Mouse (Mus musculus): Measurements from ENCODE around the gene Ccdc30. TPM values are rescaled to one million over a fixed set of nuclear protein-coding genes. Genes with fewer than 3 reads are reported as not detected.
"Not testable (repeated sequence)": the region's sequence is repeated elsewhere in the genome, so short reads cannot be mapped to it uniquely, and the experiment has no call there.

Ccdc30 gene
- total RNA-seq, 2 experiments from 2014 or later = 0.44 to 0.61 TPM

GRCm38 (mm10) chr4:119320131-119320830 is 95.0 kb downstream of the Ccdc30 start, which contains the start of gene Ppih:
Gene Ppih, minus strand, starts transcription at chr4:119320546.
- peak; percentile 92 to 96 for DNase-seq (ENCODE audit: low spot score in 2 of 2)

DNA sequence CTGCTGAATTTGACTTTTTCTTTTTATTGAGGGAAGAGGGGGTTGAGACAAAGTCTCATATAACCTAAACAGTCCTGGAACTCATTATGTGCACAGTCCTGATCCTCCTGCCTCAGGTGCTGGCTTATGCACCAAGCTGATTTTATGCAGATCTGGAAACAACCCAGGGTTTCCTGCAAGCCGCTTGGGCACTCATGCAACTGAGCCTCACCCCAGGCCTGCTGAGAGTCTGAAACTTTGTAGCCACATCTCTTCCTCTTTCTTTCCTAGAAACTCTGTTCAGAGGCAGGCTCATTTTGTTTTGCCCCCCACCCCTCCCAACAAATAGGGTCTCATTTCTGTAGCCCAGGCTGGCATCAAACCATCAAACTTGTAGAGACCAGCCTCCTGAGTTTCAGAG is 101.6 kb downstream of the Ccdc30 start:
- DNase-seq (ENCODE audit: low spot score in 2 of 2) = no peak

- no peak for DNase-seq (ENCODE audit: low spot score in 2 of 2)
Observed at GRCm38 (mm10) chr4:119305418-119305817, 109.9 kb downstream of the Ccdc30 start.

- DNase-seq (ENCODE audit: low spot score in 2 of 2) = no peak
Observed at GRCm38 (mm10) chr4:119303291-119303690, 112.0 kb downstream of the Ccdc30 start.

GRCm38 (mm10) chr4:119301777-119302176 is 113.5 kb downstream of the Ccdc30 start:
- DNase-seq (ENCODE audit: low spot score in 2 of 2) = no peak

DNA sequence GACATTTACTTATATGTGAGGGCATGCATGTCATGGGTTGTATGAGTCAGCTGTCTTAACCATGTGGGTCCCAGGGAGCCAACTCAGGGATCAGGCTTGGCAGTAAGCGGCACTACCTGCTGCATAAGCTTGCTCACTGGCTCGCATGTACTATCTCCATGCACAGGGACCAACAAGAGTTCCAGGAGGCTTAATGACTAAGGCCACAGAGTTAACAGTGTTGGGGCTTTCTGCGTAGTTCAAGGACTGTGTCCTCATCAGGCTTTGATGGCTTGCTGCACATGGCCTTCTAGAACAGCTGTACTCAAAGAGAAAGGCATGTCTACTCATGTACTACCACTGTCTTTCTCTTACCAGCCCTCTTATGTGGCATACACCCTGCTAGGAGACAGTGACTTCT is 114.6 kb downstream of the Ccdc30 start:
- DNase-seq (ENCODE audit: low spot score in 2 of 2) = no peak

DNA sequence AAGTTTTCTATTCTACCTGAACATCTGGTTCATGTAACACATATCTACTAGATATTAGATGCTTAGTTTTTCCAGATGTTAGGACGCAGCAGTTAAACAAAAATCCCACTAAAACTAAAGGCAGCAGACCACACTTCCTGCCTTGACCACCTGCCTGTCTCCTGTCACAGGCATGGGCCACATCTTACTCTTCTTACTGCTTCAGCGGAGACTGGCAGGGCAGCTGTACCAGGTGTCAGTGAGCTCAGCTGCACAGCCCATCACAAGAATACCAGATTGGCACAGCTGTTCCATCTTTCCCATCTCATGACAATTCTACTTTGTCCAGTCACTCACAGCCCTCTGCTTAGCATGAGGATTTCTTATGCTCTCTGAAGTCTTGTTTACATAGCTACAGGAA is 118.0 kb downstream of the Ccdc30 start:
- DNase-seq (ENCODE audit: low spot score in 2 of 2) = no peak

DNA sequence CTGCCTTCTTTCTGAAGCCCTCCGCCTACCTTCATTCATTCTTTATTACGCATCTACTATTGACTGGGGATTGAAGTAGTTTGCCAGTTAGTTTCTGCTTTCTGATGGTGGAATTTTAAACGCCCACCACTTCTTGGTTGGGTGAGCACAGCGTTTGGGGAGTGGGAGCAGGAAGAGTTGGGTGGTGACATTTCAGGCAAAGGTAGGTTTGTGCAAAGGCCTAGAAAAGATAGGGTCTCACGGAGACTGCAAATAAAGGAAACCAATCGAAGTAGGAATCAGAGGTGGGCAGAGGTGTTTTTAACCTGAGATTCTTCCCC is 120.2 kb downstream of the Ccdc30 start:
- DNase-seq (ENCODE audit: low spot score in 2 of 2) = no peak

DNA sequence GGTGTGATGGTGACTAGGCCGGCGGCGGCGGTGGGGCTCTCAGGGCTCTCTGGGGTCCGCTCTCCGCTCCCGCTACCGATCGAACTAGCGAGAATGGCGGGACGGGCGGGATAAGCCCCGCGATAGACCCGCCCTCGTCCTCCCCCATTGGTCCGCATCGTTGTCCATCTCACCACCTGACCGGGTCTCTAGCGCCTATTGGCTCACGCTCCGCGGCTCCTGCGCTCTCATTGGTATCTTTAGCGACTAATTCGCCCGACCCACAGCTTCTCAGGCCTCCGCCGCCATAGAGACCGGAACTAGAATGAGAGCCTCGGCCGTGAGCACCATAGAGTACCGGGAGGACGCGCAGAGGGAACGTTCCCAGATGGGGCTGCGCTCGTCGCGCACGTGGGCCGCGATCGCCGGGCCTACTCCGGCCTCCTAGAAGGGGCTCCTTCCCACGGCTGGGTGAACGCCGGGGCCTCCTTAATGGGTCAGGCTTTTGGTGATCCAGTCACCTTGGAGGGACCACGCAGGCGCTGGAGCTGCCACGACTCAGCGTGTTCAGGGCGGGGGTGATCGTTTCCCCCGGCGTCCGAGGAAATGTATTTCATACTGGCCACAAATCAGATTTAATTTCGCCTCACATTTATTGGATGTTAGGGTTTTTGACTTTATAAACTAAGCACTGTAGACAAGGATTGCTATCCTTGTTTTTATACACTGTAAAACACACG is 120.7 kb downstream of the Ccdc30 start, which contains the start of gene Ybx1:
Ybx1 (minus strand) TSS at position 190 of the 719 bp plus-strand sequence.
- DNase-seq (ENCODE audit: low spot score in 2 of 2) = peak; percentile 100

- DNase-seq (ENCODE audit: low spot score in 2 of 2) = peak in 1 of 2 experiments; percentile 18
Observed at GRCm38 (mm10) chr4:119293574-119294258, 121.6 kb downstream of the Ccdc30 start.

DNA sequence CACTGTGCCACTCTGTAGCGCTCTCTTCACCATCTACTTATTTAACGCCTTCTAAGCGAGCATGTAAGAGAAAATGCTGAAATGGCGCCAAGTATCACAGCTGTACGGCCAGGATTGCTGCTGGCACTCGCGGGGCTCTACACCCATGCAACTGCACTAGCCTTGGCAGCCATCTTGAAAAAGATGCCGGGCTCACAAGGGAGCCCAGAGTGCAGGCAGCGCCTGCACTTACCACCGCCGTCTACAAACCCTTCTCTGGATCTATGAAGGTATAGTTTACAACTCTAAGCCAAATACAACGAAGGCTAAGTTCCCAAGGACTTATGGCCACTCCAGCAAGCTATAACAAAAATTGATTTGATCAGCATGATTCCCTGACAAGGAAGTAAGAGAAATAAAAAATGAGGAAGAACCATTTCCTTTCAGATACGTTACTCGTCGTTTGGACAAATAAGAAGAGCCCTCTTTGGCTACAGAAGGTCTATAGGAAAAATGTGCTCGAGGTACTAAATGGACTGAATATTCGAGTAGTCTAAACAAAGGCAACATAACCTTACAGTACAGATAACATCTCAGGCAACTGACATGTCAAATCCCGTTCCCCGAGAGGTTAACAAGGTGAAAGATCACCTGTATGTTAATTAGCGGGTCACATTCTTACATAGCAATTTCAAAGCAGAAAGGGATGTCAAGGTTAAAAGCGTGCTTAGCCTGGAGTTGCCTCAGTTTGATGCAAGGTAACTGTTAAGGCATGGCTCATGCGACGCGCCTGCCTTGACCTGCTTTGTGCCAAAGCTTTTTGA is 122.3 kb downstream of the Ccdc30 start:
- peak in 1 of 2 experiments; percentile 53 for DNase-seq (ENCODE audit: low spot score in 2 of 2)

GRCm38 (mm10) chr4:119291921-119292320 is 123.4 kb downstream of the Ccdc30 start:
- DNase-seq (ENCODE audit: low spot score in 2 of 2) = no peak

- DNase-seq (ENCODE audit: low spot score in 2 of 2) = no peak
Observed at GRCm38 (mm10) chr4:119285336-119285735, 130.0 kb downstream of the Ccdc30 start.

DNA sequence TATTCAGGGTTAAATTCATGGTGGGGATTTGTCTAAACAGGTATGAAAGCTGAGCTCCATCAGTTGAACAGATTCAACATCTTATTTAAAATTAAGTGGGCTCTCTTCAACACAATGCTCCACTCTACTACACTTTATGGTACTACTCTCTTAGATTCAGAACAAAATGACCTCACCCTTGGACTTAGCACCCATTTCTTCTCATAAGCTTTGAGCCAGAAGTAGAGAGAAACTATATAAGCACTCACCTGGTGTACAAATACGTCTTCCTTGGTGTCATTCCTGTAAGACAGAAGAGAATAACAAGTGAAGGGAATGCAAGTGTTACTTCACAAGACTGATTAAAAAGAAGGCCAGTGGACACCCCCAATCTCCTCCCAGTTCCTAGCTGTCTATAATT is 130.5 kb downstream of the Ccdc30 start:
- DNase-seq (ENCODE audit: low spot score in 2 of 2) = no peak

DNA sequence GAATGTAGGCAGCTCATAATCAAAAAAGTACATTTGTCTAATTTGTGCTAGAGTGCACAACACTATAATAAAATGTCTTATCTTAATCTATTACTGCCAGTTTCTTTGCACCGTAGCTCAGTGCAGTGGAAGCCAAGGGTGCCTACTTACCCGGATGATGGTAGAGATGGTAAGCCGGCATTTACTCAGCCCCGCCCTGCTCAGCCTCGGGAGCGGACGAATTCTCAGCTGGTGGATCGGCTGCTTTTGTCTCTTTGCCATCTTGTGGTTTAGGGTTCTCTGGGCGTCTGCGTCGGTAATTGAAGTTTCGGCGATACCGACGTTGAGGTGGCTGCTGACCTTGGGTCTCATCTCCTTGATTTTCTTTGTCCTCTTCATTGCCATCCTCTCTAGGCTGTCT is 136.5 kb downstream of the Ccdc30 start:
- DNase-seq (ENCODE audit: low spot score in 2 of 2) = not testable (repeated sequence)

GRCm38 (mm10) chr4:119275726-119276125 is 139.6 kb downstream of the Ccdc30 start:
- DNase-seq (ENCODE audit: low spot score in 2 of 2) = no peak

DNA sequence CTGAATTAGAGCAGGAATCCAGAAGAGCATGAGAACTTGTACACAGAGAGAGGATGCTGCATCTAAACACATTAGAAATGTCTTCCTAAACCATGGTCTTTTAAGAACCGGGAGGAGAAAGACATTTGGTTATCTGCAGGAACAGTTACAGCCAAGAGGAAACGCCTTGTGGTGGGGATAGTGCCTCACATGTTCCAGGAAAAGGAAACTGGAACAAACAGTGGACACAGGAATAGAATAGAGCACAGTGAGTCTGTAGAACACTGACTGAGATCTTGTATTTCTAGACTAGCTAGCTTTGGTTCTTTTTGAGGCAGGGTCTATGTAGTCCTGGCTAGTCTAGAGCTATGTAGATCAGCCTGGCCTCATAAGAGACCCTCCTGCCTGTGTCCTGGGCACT is 140.1 kb downstream of the Ccdc30 start:
- no peak for DNase-seq (ENCODE audit: low spot score in 2 of 2)

DNA sequence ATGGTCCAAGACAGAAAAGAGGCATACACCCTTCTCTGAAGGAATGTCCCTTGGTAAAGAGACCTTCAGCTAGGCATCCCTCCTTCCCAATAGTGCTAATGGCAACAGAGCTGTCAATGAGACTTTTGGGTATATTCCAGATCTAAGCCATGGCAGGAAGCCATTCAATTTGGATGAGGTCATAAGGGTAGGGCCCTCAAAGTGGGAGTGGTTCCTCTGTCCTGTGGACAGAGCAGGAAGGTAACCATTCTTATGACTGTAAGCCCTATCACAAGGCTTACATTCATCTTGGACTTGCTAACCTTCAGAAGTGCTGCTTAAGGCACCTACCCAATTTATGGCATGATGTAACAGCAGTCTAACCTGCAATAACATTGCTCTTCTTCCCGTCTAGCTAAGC is 140.7 kb downstream of the Ccdc30 start:
- DNase-seq (ENCODE audit: low spot score in 2 of 2) = no peak

Data from gastrocnemius, postnatal 4 days (tissue).